Mouse (Mus musculus): Measurements from ENCODE around the gene Acaa1a.

The Acaa1a gene

GRCm38 (mm10) chr9:119394808-119395207 lies 55.3 kb downstream of the Acaa1a start:
- DNase-seq: no peak

Measured in thymus, adult 18-20 months (tissue).